Mouse (Mus musculus): ENCODE data around the gene Six1. TPM values are rescaled to one million over a fixed set of nuclear protein-coding genes. Genes with fewer than 3 reads are reported as not detected.

Six1 gene
- polyA plus RNA-seq, 1 experiment from 2014 or later: 62.4 TPM

GRCm38 (mm10) chr12:73037385-73038160, 16.1 kb downstream of the Six1 start:
- H3K27ac ChIP-seq (replicated peaks; ENCODE audit: low read depth, low read length): no peak overlapping the region
- no peak overlapping the region for H3K4me2 ChIP-seq (ENCODE audit: low read depth, low read length)
- ATAC-seq (replicated peaks; ENCODE audit: insufficient number of reproducible peaks, low FRiP score, low TSS enrichment, low read depth): no peak
- H3K9ac ChIP-seq (replicated peaks; ENCODE audit: low read length): no peak overlapping the region
- peaks cover 7% of the 10 kb centered on the region; the same call in 1 of the 2 replicates for H3K4me1 ChIP-seq (ENCODE audit: control insufficient read depth, insufficient read depth, low read length)
- peak; percentile 33 for DNase-seq (ENCODE audit: low spot score)
- no peak overlapping the region for H3K4me3 ChIP-seq (ENCODE audit: low read depth, low read length)
- H3K27me3 ChIP-seq (ENCODE audit: control insufficient read depth, insufficient read depth, low read length): peaks cover 3% of the 10 kb centered on the region; the same call in 1 of the 2 replicates
- WGBS: 10% methylated on average over 7 of the region's 7 CpGs
- no peaks in the 10 kb centered on the region for H3K36me3 ChIP-seq (replicated peaks; ENCODE audit: control insufficient read depth, insufficient read depth, low read depth, low read length)
- H3K9me3 ChIP-seq (replicated peaks; ENCODE audit: control insufficient read depth, low read length): no peaks in the 10 kb centered on the region

GRCm38 (mm10) chr12:73034901-73035895, 18.5 kb downstream of the Six1 start:
- Histone ChIP-seq H3K36me3 (replicated peaks; ENCODE audit: control insufficient read depth, insufficient read depth, low read depth, low read length) (no peaks in the 10 kb centered on the region), H3K27me3 (ENCODE audit: control insufficient read depth, insufficient read depth, low read length) (peaks cover 3% of the 10 kb centered on the region; the same call in 1 of the 2 replicates), H3K4me3 (ENCODE audit: low read depth, low read length) (peak overlapping the region; percentile 30), H3K9me3 (replicated peaks; ENCODE audit: control insufficient read depth, low read length) (no peaks in the 10 kb centered on the region), H3K9ac (replicated peaks; ENCODE audit: low read length) (peak overlapping the region; percentile 61), H3K4me2 (ENCODE audit: low read depth, low read length) (peak overlapping the region; percentile 55), H3K27ac (replicated peaks; ENCODE audit: low read depth, low read length) (peak overlapping the region; percentile 94), H3K4me1 (ENCODE audit: control insufficient read depth, insufficient read depth, low read length) (peaks cover 7% of the 10 kb centered on the region; the same call in 1 of the 2 replicates)
- ATAC-seq (replicated peaks; ENCODE audit: insufficient number of reproducible peaks, low FRiP score, low TSS enrichment, low read depth) (peak; percentile 80), DNase-seq (ENCODE audit: low spot score) (peak; percentile 88)
- WGBS: under 1% methylated on average over 39 of the region's 43 CpGs

GRCm38 (mm10) chr12:73032665-73033064, 21.0 kb downstream of the Six1 start:
- Histone ChIP-seq H3K4me1 (ENCODE audit: control insufficient read depth, insufficient read depth, low read length) (0 out of 2 replicates have a peak, but pooled peaks cover 4% of the 10 kb centered on the region), H3K36me3 (replicated peaks; ENCODE audit: control insufficient read depth, insufficient read depth, low read depth, low read length) (no peaks in the 10 kb centered on the region), H3K4me2 (ENCODE audit: low read depth, low read length) (no peak overlapping the region), H3K27ac (replicated peaks; ENCODE audit: low read depth, low read length) (no peak overlapping the region), H3K4me3 (ENCODE audit: low read depth, low read length) (no peak overlapping the region), H3K27me3 (ENCODE audit: control insufficient read depth, insufficient read depth, low read length) (peaks cover 3% of the 10 kb centered on the region; the same call in 1 of the 2 replicates), H3K9ac (replicated peaks; ENCODE audit: low read length) (no peak overlapping the region), H3K9me3 (replicated peaks; ENCODE audit: control insufficient read depth, low read length) (no peaks in the 10 kb centered on the region)
- ATAC-seq (replicated peaks; ENCODE audit: insufficient number of reproducible peaks, low FRiP score, low TSS enrichment, low read depth): no peak
- WGBS: 82% methylated on average over 3 of the region's 3 CpGs
- no peak for DNase-seq (ENCODE audit: low spot score)

GRCm38 (mm10) chr12:73031315-73031714, 22.4 kb downstream of the Six1 start:
- DNase-seq (ENCODE audit: low spot score) (peak; percentile 15), ATAC-seq (replicated peaks; ENCODE audit: insufficient number of reproducible peaks, low FRiP score, low TSS enrichment, low read depth) (no peak)
- H3K4me2 ChIP-seq (ENCODE audit: low read depth, low read length): no peak overlapping the region
- peaks cover 3% of the 10 kb centered on the region; the same call in 1 of the 2 replicates for H3K27me3 ChIP-seq (ENCODE audit: control insufficient read depth, insufficient read depth, low read length)
- 39% methylated on average over 4 of the region's 4 CpGs for WGBS
- H3K4me3 ChIP-seq (ENCODE audit: low read depth, low read length): no peak overlapping the region
- H3K27ac ChIP-seq (replicated peaks; ENCODE audit: low read depth, low read length): no peak overlapping the region
- H3K9ac ChIP-seq (replicated peaks; ENCODE audit: low read length): no peak overlapping the region
- H3K4me1 ChIP-seq (ENCODE audit: control insufficient read depth, insufficient read depth, low read length): 0 out of 2 replicates have a peak, but pooled peaks cover 4% of the 10 kb centered on the region
- H3K36me3 ChIP-seq (replicated peaks; ENCODE audit: control insufficient read depth, insufficient read depth, low read depth, low read length): no peaks in the 10 kb centered on the region
- no peaks in the 10 kb centered on the region for H3K9me3 ChIP-seq (replicated peaks; ENCODE audit: control insufficient read depth, low read length)

DNA sequence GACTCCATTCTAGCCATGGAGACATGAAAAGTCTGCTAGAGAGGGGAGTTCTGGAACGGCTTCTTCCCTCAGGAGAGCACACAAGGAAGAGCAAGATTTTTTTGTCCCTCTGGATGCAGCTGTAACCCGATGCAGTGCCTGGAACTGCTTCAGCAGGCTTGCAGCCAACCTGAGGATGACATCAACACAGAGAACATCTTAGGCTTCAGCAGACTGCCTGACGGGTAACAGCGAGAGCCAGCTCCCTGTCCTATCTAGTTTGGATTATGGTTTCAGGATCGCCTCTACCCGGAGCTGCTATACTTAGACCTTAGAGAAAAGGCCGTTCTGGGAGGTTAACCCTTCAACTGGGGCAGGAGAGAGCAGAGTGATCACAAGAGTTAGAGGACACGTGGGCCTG, 28.2 kb downstream of the Six1 start:
- no peak overlapping the region for H3K4me2 ChIP-seq (ENCODE audit: low read depth, low read length)
- ATAC-seq (replicated peaks; ENCODE audit: insufficient number of reproducible peaks, low FRiP score, low TSS enrichment, low read depth): no peak
- no peaks in the 10 kb centered on the region for H3K27me3 ChIP-seq (ENCODE audit: control insufficient read depth, insufficient read depth, low read length)
- H3K27ac ChIP-seq (replicated peaks; ENCODE audit: low read depth, low read length): no peak overlapping the region
- no peak overlapping the region for H3K9ac ChIP-seq (replicated peaks; ENCODE audit: low read length)
- H3K4me3 ChIP-seq (ENCODE audit: low read depth, low read length): no peak overlapping the region
- no peak for DNase-seq (ENCODE audit: low spot score)
- 70% methylated on average over 8 of the region's 8 CpGs for WGBS
- H3K36me3 ChIP-seq (replicated peaks; ENCODE audit: control insufficient read depth, insufficient read depth, low read depth, low read length): no peaks in the 10 kb centered on the region
- H3K9me3 ChIP-seq (replicated peaks; ENCODE audit: control insufficient read depth, low read length): no peaks in the 10 kb centered on the region
- no peaks in the 10 kb centered on the region for H3K4me1 ChIP-seq (ENCODE audit: control insufficient read depth, insufficient read depth, low read length)

- ATAC-seq (replicated peaks; ENCODE audit: insufficient number of reproducible peaks, low FRiP score, low TSS enrichment, low read depth) (no peak), DNase-seq (ENCODE audit: low spot score) (peak; percentile 84)
- Histone ChIP-seq H3K4me2 (ENCODE audit: low read depth, low read length) (no peak overlapping the region), H3K4me1 (ENCODE audit: control insufficient read depth, insufficient read depth, low read length) (no peaks in the 10 kb centered on the region), H3K27ac (replicated peaks; ENCODE audit: low read depth, low read length) (no peak overlapping the region), H3K4me3 (ENCODE audit: low read depth, low read length) (no peak overlapping the region), H3K27me3 (ENCODE audit: control insufficient read depth, insufficient read depth, low read length) (no peaks in the 10 kb centered on the region), H3K9me3 (replicated peaks; ENCODE audit: control insufficient read depth, low read length) (no peaks in the 10 kb centered on the region), H3K36me3 (replicated peaks; ENCODE audit: control insufficient read depth, insufficient read depth, low read depth, low read length) (no peaks in the 10 kb centered on the region), H3K9ac (replicated peaks; ENCODE audit: low read length) (no peak overlapping the region)
- 8% methylated on average over 4 of the region's 4 CpGs for WGBS
Observed at GRCm38 (mm10) chr12:73020941-73021340, 32.7 kb downstream of the Six1 start.

DNA sequence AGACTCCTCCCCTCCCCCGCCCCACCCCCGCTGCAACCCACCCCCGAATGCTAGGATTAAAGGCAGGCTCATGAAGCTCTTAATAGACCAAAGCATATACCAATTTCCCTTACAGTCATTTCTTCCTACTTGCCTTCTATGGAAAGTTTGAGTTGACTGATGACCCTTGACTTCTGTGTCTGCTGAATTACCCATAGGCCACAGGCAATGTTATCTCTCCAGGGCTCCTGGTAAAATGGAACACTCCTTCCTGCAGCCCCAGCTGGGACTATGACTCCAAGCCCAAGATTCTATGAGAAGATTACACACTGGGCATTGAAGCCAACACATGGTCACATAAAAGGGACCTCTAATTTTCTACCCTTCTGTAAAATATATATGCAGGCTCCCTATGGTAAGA, 33.3 kb downstream of the Six1 start:
- Histone ChIP-seq H3K36me3 (replicated peaks; ENCODE audit: control insufficient read depth, insufficient read depth, low read depth, low read length) (no peaks in the 10 kb centered on the region), H3K9ac (replicated peaks; ENCODE audit: low read length) (no peak overlapping the region), H3K27ac (replicated peaks; ENCODE audit: low read depth, low read length) (no peak overlapping the region), H3K4me3 (ENCODE audit: low read depth, low read length) (no peak overlapping the region), H3K9me3 (replicated peaks; ENCODE audit: control insufficient read depth, low read length) (no peaks in the 10 kb centered on the region), H3K27me3 (ENCODE audit: control insufficient read depth, insufficient read depth, low read length) (no peaks in the 10 kb centered on the region), H3K4me2 (ENCODE audit: low read depth, low read length) (no peak overlapping the region), H3K4me1 (ENCODE audit: control insufficient read depth, insufficient read depth, low read length) (no peaks in the 10 kb centered on the region)
- ATAC-seq (replicated peaks; ENCODE audit: insufficient number of reproducible peaks, low FRiP score, low TSS enrichment, low read depth): no peak
- WGBS: 45% methylated on average over 3 of the region's 3 CpGs
- DNase-seq (ENCODE audit: low spot score): no peak

Measured in embryonic facial prominence, embryonic 11.5 days (tissue).